Mouse (Mus musculus): ENCODE data around the gene Sik2.

DNA sequence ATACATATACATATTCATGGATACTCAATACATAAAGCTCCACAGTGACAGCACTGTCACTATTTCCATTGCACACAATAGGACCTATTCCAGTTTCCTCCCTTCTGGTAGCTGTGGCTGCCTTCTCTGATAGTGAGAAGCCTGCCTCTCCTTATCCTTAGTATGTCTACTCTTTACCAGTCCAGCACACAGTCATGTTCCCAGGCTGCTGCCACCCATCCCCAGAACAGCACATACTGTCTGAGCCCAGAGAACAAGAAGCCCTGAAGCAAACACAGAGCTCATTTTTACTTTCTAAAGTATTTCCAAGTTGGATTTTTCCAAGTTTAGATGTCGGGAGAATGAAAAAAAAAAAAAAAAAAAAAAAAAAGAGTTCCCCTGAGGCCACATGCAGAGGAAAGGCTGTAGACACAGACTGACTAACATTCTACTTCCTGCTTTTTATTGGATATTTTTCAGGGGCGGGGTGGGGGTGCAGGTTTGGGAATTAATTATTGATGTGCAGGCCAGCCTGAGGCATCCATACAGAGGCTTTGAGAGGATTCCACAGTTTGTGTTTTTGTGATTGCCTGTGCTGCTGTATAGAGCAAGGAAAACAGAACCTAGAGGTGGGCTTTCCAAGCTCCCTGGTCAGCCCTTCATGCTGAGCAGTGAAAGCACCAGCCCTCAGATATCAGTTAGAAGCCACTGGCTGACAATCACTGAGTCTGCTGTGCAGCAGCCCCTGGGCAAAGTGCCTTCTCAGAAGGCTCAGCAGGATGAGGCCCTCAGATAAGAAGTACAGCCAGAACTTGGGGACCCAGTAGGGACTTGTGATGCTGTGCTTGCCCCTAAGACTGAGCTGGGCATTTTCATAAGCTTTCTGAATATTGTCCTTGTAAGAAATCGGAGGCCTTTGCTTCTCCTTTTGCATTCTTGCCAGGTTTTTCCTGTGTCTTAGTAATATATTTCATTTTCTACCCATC, 47.8 kb upstream of the Sik2 start:
- TF ChIP-seq CHD2 (IDR thresholded peaks at IDR 0.05; ENCODE audit: low read depth, low read length) (no peak), ZNF384 (IDR thresholded peaks at IDR 0.05; ENCODE audit: low read depth, low read length) (no peak), HCFC1 (IDR thresholded peaks at IDR 0.05; ENCODE audit: borderline replicate concordance, insufficient read depth, low read length) (no peak), MAFK (IDR thresholded peaks at IDR 0.05; ENCODE audit: insufficient read depth, low read depth, low read length) (no peak), ZC3H11A (IDR thresholded peaks at IDR 0.05; ENCODE audit: borderline replicate concordance, low read depth, low read length) (no peak)

All from ES-E14 (cell line).